Mouse (Mus musculus) gastrocnemius, adult 2 months (tissue): ENCODE data around the gene Chrne. TPM values are rescaled to one million over a fixed set of nuclear protein-coding genes. Genes with fewer than 3 reads are reported as not detected.
"Not testable (repeated sequence)": the region's sequence is repeated elsewhere in the genome, so short reads cannot be mapped to it uniquely, and the experiment has no call there.

Experiments
- DNase-seq: peaks from one replicate; pipeline ENCODE4 v3.0.0; 2022
- H3K27ac ChIP-seq: fragments of 200-600 bp; 2 replicates; pipeline ENCODE4 v1.8.1; 2022; ENCODE audit warnings: mild to moderate bottlenecking
- H3K4me3 ChIP-seq: fragments of 200-600 bp; 2 replicates; pipeline ENCODE4 v1.8.1; 2022; ENCODE audit warnings: mild to moderate bottlenecking, moderate library complexity
- CTCF ChIP-seq: fragments of 200-600 bp; IDR thresholded peaks from 2 replicates; pipeline ENCODE4 v1.8.1; 2022; ENCODE audit warnings: antibody characterized with exemption, mild to moderate bottlenecking, moderate library complexity
- intact Hi-C: fragments of 180-260 bp; cut with DNase I; formaldehyde crosslinking; loops from one replicate; pipeline ENCODE4 v1.15.1; 2025
- total RNA-seq, 2 experiments: library from RNA; stranded (reverse); gene quantifications; 2 replicates each; pipeline ENCODE4 v1.2.3; 2021

The Chrne gene
- total RNA-seq, 2 experiments from 2014 or later = 11.0 to 18.4 TPM

GRCm38 (mm10) chr11:70571641-70572040 is 47.4 kb downstream of the Chrne start:
- no peak for TF ChIP-seq CTCF
- no peak for DNase-seq
- Histone ChIP-seq H3K27ac (no peak overlapping the region), H3K4me3 (no peak overlapping the region)
- intact Hi-C loops = no loop called here

- intact Hi-C loops, H3K4me3 ChIP-seq, DNase-seq, H3K27ac ChIP-seq: not testable (repeated sequence)
Measured at GRCm38 (mm10) chr11:70570614-70571013, 48.4 kb downstream of the Chrne start.

- Histone ChIP-seq H3K4me3 (no peak overlapping the region), H3K27ac (peak overlapping the region; percentile 35; the same call in 1 of the 2 replicates)
- no peak for TF ChIP-seq CTCF
- intact Hi-C loops = no loop called here
- no peak for DNase-seq
Measured at GRCm38 (mm10) chr11:70566586-70566985, 52.4 kb downstream of the Chrne start.

Other genes starting within 250 kb of the Chrne start
- gene Pelp1, start 209.2 kb downstream of the Chrne start, total RNA-seq = 10 to 100 TPM; 18.5 to 18.7 TPM
- gene Arrb2, start 186.6 kb downstream of the Chrne start, total RNA-seq = 1 to 10 TPM; 8.3 to 8.4 TPM
- gene Med11, start 167.3 kb downstream of the Chrne start, total RNA-seq = 1 to 10 TPM; 4.9 to 6.4 TPM
- under 1 TPM in 1 of 2 experiments, not detected in 1; 0.75 TPM for gene Zmynd15, start 159.8 kb downstream of the Chrne start, total RNA-seq
- gene Cxcl16, start 159.2 kb downstream of the Chrne start, total RNA-seq = 1 to 10 TPM; 1.2 to 1.4 TPM
- gene Tm4sf5, start 114.0 kb downstream of the Chrne start, total RNA-seq = not detected
- gene Vmo1, start 104.6 kb downstream of the Chrne start, total RNA-seq = not detected
- gene Gltpd2, start 100.0 kb downstream of the Chrne start, total RNA-seq = not detected
- gene Psmb6, start 93.8 kb downstream of the Chrne start, total RNA-seq = 100 to 1,000 TPM; 229 to 241 TPM
- gene Gm40193, start 86.3 kb downstream of the Chrne start, total RNA-seq = not detected
- gene Pld2, start 79.2 kb downstream of the Chrne start, total RNA-seq = 10 to 100 TPM; 15.8 to 18.2 TPM
- gene Mink1, start 56.3 kb downstream of the Chrne start, total RNA-seq = 10 to 100 TPM; 33.7 to 34.7 TPM
- not detected for gene 4930544D05Rik, start 3.4 kb downstream of the Chrne start, total RNA-seq
- not detected for gene Gp1ba, start 19.9 kb upstream of the Chrne start, total RNA-seq
- 10 to 100 TPM; 35.0 to 38.4 TPM for gene Rnf167, start 28.0 kb upstream of the Chrne start, total RNA-seq
- gene Slc25a11, start 28.3 kb upstream of the Chrne start, total RNA-seq = 100 to 1,000 TPM; 264 to 408 TPM
- 100 to 1,000 TPM; 252 to 257 TPM for gene Pfn1, start 35.4 kb upstream of the Chrne start, total RNA-seq
- gene Eno3, start 38.0 kb upstream of the Chrne start, total RNA-seq = 1,000 to 10,000 TPM; 7,153 to 7,488 TPM
- gene Spag7, start 50.2 kb upstream of the Chrne start, total RNA-seq = 10 to 100 TPM; 86.3 to 86.4 TPM
- 10 to 100 TPM; 39.6 to 44.9 TPM for gene Camta2, start 68.9 kb upstream of the Chrne start, total RNA-seq
- 1 to 10 TPM; 3.8 to 5.7 TPM for gene Inca1, start 80.9 kb upstream of the Chrne start, total RNA-seq
- gene Kif1c, start 81.3 kb upstream of the Chrne start, total RNA-seq = 100 to 1,000 TPM; 579 to 631 TPM
- gene Zfp3, start 145.0 kb upstream of the Chrne start, total RNA-seq = 10 to 100 TPM; 10.7 to 10.8 TPM
- gene Scimp, start 193.4 kb upstream of the Chrne start, total RNA-seq = not detected
- gene Rabep1, start 225.6 kb upstream of the Chrne start, total RNA-seq = 10 to 100 TPM; 37.2 to 37.8 TPM